Mouse (Mus musculus) small intestine, adult 2 months (tissue): ENCODE data around the gene Plekhn1. TPM values are rescaled to one million over a fixed set of nuclear protein-coding genes. Genes with fewer than 3 reads are reported as not detected.

Experiments used
- H3K27ac ChIP-seq: fragments of 200-500 bp; 2 replicates; pipeline ENCODE4 v1.5.1; 2012; ENCODE audit warnings: low read depth, low read length, control low read depth, inconsistent platforms; ENCODE audit not compliant: insufficient read depth
- H3K27me3 ChIP-seq: fragments of 200-500 bp; 2 replicates; pipeline ENCODE4 v1.6.1; 2012; ENCODE audit warnings: mild to moderate bottlenecking, moderate library complexity, low read length, inconsistent platforms; ENCODE audit not compliant: control insufficient read depth, insufficient read depth
- H3K36me3 ChIP-seq: fragments of 200-500 bp; 2 replicates; pipeline ENCODE4 v1.6.1; 2012; ENCODE audit warnings: mild to moderate bottlenecking, low read length, control low read depth, inconsistent platforms; ENCODE audit not compliant: control insufficient read depth, insufficient read depth
- H3K4me1 ChIP-seq: fragments of 200-500 bp; 2 replicates; pipeline ENCODE4 v1.6.1; 2012; ENCODE audit warnings: low read length, inconsistent platforms, mixed read lengths; ENCODE audit not compliant: control insufficient read depth, insufficient read depth, insufficient read length
- H3K4me3 ChIP-seq: fragments of 200-500 bp; 2 replicates; pipeline ENCODE4 v1.5.1; 2012; ENCODE audit warnings: low read depth, mild to moderate bottlenecking, control low read depth, inconsistent platforms, low read length, moderate library complexity
- CTCF ChIP-seq: fragments of 200-500 bp; IDR thresholded peaks from 2 replicates; pipeline ENCODE4 v1.5.1; 2012; ENCODE audit warnings: low read depth, mild to moderate bottlenecking, control low read depth, inconsistent platforms, low read length, moderate library complexity, mixed read lengths; ENCODE audit not compliant: insufficient replicate concordance, insufficient read length; ENCODE audit errors: extremely low read depth
- POLR2A ChIP-seq: fragments of 200-500 bp; IDR thresholded peaks from 2 replicates; pipeline ENCODE4 v1.6.1; 2012; ENCODE audit warnings: low read depth, mild to moderate bottlenecking, control low read depth, inconsistent platforms, low read length, moderate library complexity
- WGBS: fragments of 180-500 bp; shearing (Covaris S2); methylation state at CpG from one replicate; pipeline ENCODE4 v1.1.7; 2018; 5-methylcytosine and 5-hydroxymethylcytosine counted together
- polyA plus RNA-seq: library from polyadenylated mRNA; depleted of rRNA; stranded (reverse); fragments of >200 nt; gene quantifications from 2 replicates; pipeline ENCODE4 v1.2.3, GENCODE M21; 2012

The Plekhn1 gene
- polyA plus RNA-seq, 1 experiment: 46.9 TPM

DNA sequence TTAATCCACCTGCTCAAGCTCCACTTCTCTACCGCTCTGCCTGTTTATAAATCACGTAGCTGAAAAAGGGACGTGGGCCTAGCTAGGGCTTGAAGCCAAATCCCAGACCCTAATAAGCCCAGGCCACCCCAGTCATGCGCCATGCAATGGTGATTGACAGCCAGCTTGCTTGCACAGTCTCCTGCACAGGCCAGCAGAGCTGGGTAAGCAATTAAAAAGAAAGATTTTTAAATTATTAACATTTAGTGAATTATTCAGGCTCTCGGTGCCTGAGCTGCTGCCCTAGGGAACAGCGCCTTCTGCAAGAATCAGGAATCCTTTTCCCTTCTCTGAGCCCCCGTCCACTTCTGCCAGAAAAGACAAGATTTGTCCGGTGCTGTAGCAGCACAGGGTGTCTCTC lies 16.4 kb upstream of the Plekhn1 start:
- 71% methylated on average over 8 of the region's 8 CpGs for WGBS
- no peak for TF ChIP-seq CTCF
- no peak for TF ChIP-seq POLR2A
- H3K4me3 ChIP-seq: no peak overlapping the region
- H3K4me1 ChIP-seq: peaks cover 5% of the 10 kb centered on the region
- H3K27ac ChIP-seq: no peak overlapping the region
- peaks cover 12% of the 10 kb centered on the region for H3K36me3 ChIP-seq
- peaks cover 18% of the 10 kb centered on the region for H3K27me3 ChIP-seq

DNA sequence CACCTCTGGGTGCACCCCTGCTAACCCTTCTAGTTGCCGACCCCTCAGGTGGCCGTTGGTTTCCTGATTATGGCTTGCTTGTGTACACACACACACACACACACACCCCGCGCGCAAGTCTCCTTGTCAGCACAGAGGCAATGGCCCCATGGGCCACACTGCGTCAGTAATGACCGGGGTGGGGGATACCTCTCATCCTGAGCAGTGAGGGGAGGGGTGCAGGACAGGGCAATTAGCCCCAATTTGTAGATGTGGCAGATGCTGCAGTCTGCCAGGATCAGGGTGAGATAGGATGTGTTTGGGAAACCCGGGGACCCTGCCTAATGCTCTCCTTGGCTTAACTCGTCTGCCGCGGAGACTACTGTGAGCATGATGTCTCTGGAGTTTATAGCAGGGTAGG lies 14.9 kb upstream of the Plekhn1 start:
- 47% methylated on average over 11 of the region's 11 CpGs for WGBS
- no peak overlapping the region for H3K27ac ChIP-seq

DNA sequence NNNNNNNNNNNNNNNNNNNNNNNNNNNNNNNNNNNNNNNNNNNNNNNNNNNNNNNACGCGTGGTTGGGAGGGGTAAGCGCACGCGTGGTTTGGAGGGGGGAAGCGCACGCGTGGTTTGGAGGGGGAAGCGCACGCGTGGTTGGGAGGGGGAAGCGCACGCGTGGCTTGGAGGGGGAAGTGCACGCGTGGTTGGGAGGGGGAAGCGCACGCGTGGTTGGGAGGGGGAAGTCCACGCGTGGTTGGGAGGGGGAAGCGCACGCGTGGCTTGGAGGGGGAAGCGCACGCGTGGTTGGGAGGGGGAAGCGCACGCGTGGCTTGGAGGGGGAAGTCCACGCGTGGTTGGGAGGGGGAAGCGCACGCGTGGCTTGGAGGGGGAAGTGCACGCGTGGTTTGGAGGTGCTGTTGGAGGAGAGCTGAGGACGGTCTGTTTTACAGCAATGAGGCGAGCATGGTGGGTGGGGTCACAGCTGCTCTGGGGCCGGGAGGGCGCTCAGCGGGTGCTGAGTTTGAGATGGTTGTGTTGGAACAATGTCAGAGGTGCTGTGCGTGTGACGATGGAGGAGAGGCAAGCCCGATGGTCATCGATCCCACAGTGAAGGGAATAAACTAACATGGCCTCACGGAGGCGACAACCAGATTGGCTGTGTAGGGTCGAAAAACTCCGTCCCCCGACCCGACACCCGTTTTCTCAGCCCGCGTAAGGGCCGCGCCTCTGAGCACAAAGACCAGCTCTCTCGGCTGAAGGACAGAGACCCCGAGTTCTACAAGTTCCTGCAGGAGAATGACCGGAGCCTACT lies 2.2 kb upstream of the Plekhn1 start:
- peaks cover 3% of the 10 kb centered on the region for H3K4me1 ChIP-seq
- TF ChIP-seq CTCF: no peak
- TF ChIP-seq POLR2A: no peak
- 21% methylated on average over 55 of the region's 60 CpGs for WGBS
- no peaks in the 10 kb centered on the region for H3K27me3 ChIP-seq
- peak overlapping the region; percentile 71 for H3K4me3 ChIP-seq
- H3K36me3 ChIP-seq: peaks cover 26% of the 10 kb centered on the region
- H3K27ac ChIP-seq: no peak overlapping the region

More for the DNA sequence above, 14.9 kb upstream of the Plekhn1 start:
- peaks cover 4% of the 10 kb centered on the region for H3K4me1 ChIP-seq
- TF ChIP-seq CTCF: no peak
- no peak for TF ChIP-seq POLR2A
- H3K27me3 ChIP-seq: peaks cover 8% of the 10 kb centered on the region
- H3K36me3 ChIP-seq: peaks cover 25% of the 10 kb centered on the region
- no peak overlapping the region for H3K4me3 ChIP-seq

DNA sequence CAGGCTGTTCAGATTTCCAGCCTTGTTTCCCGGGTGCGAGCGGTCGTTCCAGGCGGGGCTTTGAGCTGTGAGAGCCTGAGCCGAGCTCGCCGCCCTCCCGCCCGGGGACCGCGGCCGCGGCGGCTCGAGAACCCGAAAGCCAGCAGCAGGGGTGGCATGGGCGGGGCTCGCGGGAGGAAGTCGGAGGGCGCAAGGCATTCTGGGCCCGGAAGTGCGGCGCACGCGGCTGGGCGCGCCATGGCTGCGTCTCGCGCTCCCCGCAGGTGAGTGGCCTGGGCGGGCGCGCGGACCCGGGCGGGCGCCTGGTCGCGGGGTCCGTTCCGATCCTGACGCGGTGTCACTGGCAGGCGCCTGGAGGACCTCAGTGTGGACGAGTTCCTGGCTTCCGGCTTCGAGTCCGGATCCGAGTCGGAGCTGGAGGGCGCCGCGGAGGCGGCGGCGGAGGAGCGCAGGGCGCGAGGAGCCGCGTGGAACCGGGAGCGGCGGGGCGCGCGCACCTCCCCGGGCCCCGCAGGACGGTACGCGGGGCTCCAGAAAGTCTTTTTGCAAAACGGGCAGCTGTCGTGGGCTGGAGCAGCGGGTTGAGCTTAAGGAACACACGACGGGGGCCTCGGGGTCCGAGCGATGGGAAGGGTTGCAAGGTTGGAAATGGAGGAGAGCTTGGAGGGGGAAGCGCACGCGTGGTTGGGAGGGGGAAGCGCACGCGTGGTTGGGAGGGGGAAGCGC lies 1.3 kb upstream of the Plekhn1 start, which contains the start of gene Noc2l:
TSS of gene Noc2l (plus strand) at position 203 of the 726 bp plus-strand sequence.
- Histone ChIP-seq H3K4me1 (peaks cover 3% of the 10 kb centered on the region), H3K27ac (peak within 1 kb of the TSS; percentile 58), H3K27me3 (no peaks in the 10 kb centered on the region), H3K4me3 (peak within 1 kb of the TSS; percentile 71), H3K36me3 (peaks cover 23% of the 10 kb centered on the region)
- 0 out of 2 replicates have a peak, but pooled peaks have one; percentile 28 for TF ChIP-seq POLR2A
- TF ChIP-seq CTCF: no peak
- whole genome bisulfite sequencing: under 1% methylated on average over 90 of the region's 90 CpGs

DNA sequence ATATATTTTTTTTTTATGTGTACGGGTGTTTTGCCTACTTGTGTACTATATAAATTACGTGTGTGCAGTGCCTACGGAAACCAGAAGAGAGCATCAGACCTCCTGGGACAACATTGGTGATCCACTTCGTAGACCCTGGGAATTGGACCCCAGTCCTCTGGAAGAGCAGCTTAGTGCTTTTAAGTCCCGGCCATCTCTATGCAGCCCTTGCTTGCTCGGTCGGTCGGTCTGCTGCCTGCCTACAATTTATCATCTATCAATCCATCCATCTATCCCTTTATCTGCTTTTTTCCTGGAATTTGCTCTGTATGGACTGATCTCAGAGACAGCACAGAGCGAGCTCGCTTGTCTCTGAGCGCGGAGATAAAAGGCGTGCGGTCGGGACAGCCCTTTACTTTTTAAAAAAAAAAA lies 708 bp upstream of the Plekhn1 start:
- Histone ChIP-seq H3K27me3 (no peaks in the 10 kb centered on the region), H3K36me3 (peaks cover 19% of the 10 kb centered on the region), H3K4me1 (peaks cover 3% of the 10 kb centered on the region), H3K4me3 (peak overlapping the region; percentile 71), H3K27ac (peak overlapping the region; percentile 50)
- no peak for TF ChIP-seq POLR2A
- no peak for TF ChIP-seq CTCF
- under 1% methylated on average over 15 of the region's 15 CpGs for WGBS

DNA sequence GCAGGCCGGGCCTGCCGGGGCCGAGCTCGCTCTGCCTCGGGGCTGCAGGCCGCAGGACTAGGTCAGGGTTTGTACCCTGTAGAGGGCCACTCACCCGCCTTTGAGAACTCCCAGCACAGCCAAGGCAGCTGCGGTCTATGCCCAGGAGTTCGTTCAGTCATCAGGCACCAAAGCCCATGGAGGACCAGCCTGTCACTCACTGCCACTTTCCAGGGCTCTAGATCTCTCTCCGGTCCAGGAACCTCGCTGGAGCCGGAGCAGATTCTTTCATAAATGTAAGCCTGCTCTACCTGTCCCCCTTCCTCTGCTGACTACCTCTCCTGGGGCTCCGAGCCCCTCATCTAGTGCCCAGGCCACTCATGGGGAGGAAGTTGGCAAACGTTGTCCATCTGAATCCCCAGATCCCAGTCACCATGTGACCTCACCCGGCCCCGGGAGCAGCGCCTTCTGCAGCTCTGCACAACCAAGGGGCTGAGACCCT lies 596 bp downstream of the Plekhn1 start:
- WGBS: 16% methylated on average over 17 of the region's 17 CpGs
- H3K36me3 ChIP-seq: peaks cover 9% of the 10 kb centered on the region
- H3K27ac ChIP-seq: no peak overlapping the region

More for the DNA sequence above, 596 bp downstream of the Plekhn1 start:
- TF ChIP-seq CTCF: no peak
- no peak for TF ChIP-seq POLR2A
- Histone ChIP-seq H3K4me1 (peaks cover 3% of the 10 kb centered on the region), H3K4me3 (peak overlapping the region; percentile 62), H3K27me3 (no peaks in the 10 kb centered on the region)
